Mouse (Mus musculus): Measurements from ENCODE around the gene BC034090.

GRCm38 (mm10) chr1:155200967-155201366 lies 43.3 kb downstream of the BC034090 start:
- TF ChIP-seq CTCF (IDR thresholded peaks at IDR 0.05; ENCODE audit: control insufficient read depth, insufficient read depth, insufficient replicate concordance, low read depth, low read length): no peak
- no peak for TF ChIP-seq POLR2A (IDR thresholded peaks at IDR 0.05; ENCODE audit: control insufficient read depth, low read depth, low read length)

All from testis, adult 2 months (tissue).